Mouse (Mus musculus): Measurements from ENCODE around the gene Rasal3.

GRCm38 (mm10) chr17:32362686-32363085 is 40.7 kb downstream of the Rasal3 start:
- no peak for TF ChIP-seq POLR2A (IDR thresholded peaks at IDR 0.05; ENCODE audit: insufficient read depth, low read length)
- no peak for TF ChIP-seq CTCF (IDR thresholded peaks at IDR 0.05; ENCODE audit: low read depth, low read length)
